Mouse (Mus musculus) forebrain, postnatal 0 days (tissue): ENCODE measurements around the gene Retnla. TPM values are rescaled to one million over a fixed set of nuclear protein-coding genes. Genes with fewer than 3 reads are reported as not detected.
"Not testable (repeated sequence)": the region's sequence is repeated elsewhere in the genome, so short reads cannot be mapped to it uniquely, and the experiment has no call there.

Experiments
- ATAC-seq: fragments of 200-750 bp; cut with Nextera tagmentation; 2 replicates; pipeline ENCODE4 v1.8.0; 2017; ENCODE audit warnings: mild to moderate bottlenecking, moderate library complexity
- DNase-seq: peaks from one replicate; pipeline ENCODE4 v3.0.0-alpha.2; 2015
- H3K27ac ChIP-seq: fragments of 300-500 bp; sonication (generic); 2 replicates; pipeline ENCODE4 v1.5.1; 2014; ENCODE audit warnings: low read depth, mild to moderate bottlenecking, antibody characterized with exemption, low read length, moderate library complexity, mixed read lengths
- H3K27me3 ChIP-seq: fragments of 300-500 bp; sonication (generic); 2 replicates; pipeline ENCODE4 v1.6.1; 2014; ENCODE audit warnings: mild to moderate bottlenecking, low read length, mixed read lengths; ENCODE audit not compliant: insufficient read depth
- H3K36me3 ChIP-seq: fragments of 300-500 bp; sonication (generic); 2 replicates; pipeline ENCODE4 v1.6.1; 2014; ENCODE audit warnings: mild to moderate bottlenecking, moderate library complexity; ENCODE audit not compliant: insufficient read depth
- H3K4me1 ChIP-seq: fragments of 300-500 bp; sonication (generic); 2 replicates; pipeline ENCODE4 v1.6.1; 2014; ENCODE audit warnings: antibody characterized with exemption; ENCODE audit not compliant: insufficient read depth
- H3K4me2 ChIP-seq: fragments of 300-500 bp; sonication (generic); 2 replicates; pipeline ENCODE4 v1.6.1; 2014; ENCODE audit warnings: low read depth, mild to moderate bottlenecking, moderate library complexity
- H3K4me3 ChIP-seq: fragments of 300-500 bp; sonication (generic); 2 replicates; pipeline ENCODE4 v1.5.1; 2014; ENCODE audit warnings: low read depth, low read length, mixed read lengths
- H3K9ac ChIP-seq: fragments of 300-500 bp; sonication (generic); 2 replicates; pipeline ENCODE4 v1.6.1; 2014; ENCODE audit warnings: mild to moderate bottlenecking
- H3K9me3 ChIP-seq: fragments of 300-500 bp; sonication (generic); 2 replicates; pipeline ENCODE4 v1.6.1; 2016; ENCODE audit warnings: low read length
- CTCF ChIP-seq: sonication (generic); IDR thresholded peaks from 2 replicates; pipeline ENCODE4 v1.5.1; 2016; ENCODE audit warnings: antibody characterized with exemption, control low read depth, low read depth
- WGBS: fragments of 180-500 bp; shearing (Covaris S2); extraction: QIAGEN DNeasy Blood & Tissue Kit; methylation state at CpG from one replicate; pipeline ENCODE4 v1.1.7; 2014; 5-methylcytosine and 5-hydroxymethylcytosine counted together
- polyA plus RNA-seq: library from polyadenylated mRNA; unstranded; fragments of >200 nt; fragmentation: Nextera tagmentation; extraction: Ambion mirVana; gene quantifications from 2 replicates; pipeline ENCODE4 v1.2.1, GENCODE M21; 2015
- total RNA-seq: library from RNA; depleted of rRNA; stranded (reverse); fragments of >200 nt; gene quantifications from 2 replicates; pipeline ENCODE4 v1.2.3, GENCODE M21; 2014

Retnla gene
- total and polyA plus RNA-seq, 2 experiments from 2014 or later: 2.4 TPM; not detected in 1

DNA sequence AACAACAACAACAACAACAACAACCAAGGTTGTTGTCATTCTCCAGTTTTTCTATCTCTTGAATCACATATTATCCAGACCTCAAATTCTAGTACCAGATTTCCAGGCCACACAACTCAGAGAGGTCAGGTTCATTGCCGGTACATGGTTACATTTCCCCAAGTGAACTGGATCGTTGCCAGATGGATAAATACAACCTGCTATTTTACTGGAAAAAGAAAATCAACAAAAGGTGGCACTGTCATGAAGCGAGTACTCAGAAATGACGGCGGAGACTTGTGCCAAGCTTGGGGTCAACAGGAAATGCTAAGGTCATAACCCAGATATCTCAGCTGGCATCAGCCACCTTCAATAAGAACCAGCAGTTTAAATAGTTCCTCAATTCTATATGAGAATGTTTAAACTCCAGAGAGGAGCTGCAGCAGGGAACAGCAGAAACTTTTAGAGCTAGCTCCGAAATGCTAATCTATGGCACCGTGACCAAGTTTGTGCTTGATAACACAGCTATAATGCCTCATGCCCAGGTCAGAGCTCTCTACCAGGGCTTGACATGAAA, 30.4 kb upstream of the Retnla start:
- no peak overlapping the region for H3K9ac ChIP-seq
- no peaks in the 10 kb centered on the region for H3K27me3 ChIP-seq
- H3K4me1 ChIP-seq: no peaks in the 10 kb centered on the region
- no peaks in the 10 kb centered on the region for H3K9me3 ChIP-seq
- no peak for TF ChIP-seq CTCF
- no peak for ATAC-seq
- no peak for DNase-seq
- no peak overlapping the region for H3K4me2 ChIP-seq
- H3K36me3 ChIP-seq: no peaks in the 10 kb centered on the region
- H3K27ac ChIP-seq: no peak overlapping the region
- no peak overlapping the region for H3K4me3 ChIP-seq
- WGBS: 89% methylated on average over 7 of the region's 7 CpGs

DNA sequence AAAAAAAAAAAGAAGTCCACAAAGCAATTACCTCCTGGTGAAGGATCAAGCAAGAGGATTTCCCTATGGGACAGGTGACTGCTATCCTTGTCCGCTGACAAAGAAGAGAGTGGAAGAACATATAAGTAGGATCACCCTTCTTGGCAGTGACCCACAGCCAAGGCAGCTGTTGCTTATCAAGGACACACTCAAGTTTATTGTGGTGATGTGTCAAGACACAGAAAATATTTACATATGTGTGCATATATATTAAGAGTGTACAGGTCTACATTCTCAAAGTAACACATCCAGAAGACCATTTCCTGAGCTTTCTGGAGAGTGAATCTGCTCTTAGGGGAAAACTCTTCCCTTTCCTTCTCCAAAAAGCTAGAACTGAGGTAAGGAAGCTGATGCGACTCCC, 25.7 kb upstream of the Retnla start, which contains the start of gene Retnlb:
Gene Retnlb (plus strand): TSS at position 162 of the 400 bp plus-strand sequence.
- no peak for ATAC-seq
- no peak within 1 kb of the TSS for H3K4me3 ChIP-seq
- H3K9ac ChIP-seq: no peak within 1 kb of the TSS
- H3K4me1 ChIP-seq: no peaks in the 10 kb centered on the region
- no peaks in the 10 kb centered on the region for H3K27me3 ChIP-seq
- no peaks in the 10 kb centered on the region for H3K9me3 ChIP-seq
- DNase-seq: no peak
- no peak within 1 kb of the TSS for H3K27ac ChIP-seq
- no peak within 1 kb of the TSS for H3K4me2 ChIP-seq
- 97% methylated on average over 2 of the region's 2 CpGs for WGBS
- no peak for TF ChIP-seq CTCF
- H3K36me3 ChIP-seq: no peaks in the 10 kb centered on the region

DNA sequence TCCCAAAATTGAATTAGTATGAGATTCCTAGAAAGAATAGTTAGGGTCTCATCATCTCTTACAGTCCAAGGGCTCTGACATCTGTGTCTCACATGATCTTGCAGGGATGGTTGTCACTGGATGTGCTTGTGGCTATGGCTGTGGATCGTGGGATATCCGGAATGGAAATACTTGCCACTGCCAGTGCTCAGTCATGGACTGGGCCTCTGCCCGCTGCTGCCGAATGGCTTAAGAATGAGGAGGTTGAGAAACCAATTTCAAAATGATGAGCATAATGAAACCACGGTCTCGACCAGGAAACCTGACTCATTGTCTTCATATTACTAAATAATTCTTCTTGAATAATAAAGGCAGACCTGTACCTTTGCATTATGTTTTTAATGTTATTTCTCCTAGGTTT, 23.8 kb upstream of the Retnla start:
- no peak for DNase-seq
- Histone ChIP-seq H3K4me1 (no peaks in the 10 kb centered on the region), H3K4me2 (no peak overlapping the region), H3K4me3 (no peak overlapping the region), H3K9ac (no peak overlapping the region), H3K27me3 (no peaks in the 10 kb centered on the region), H3K9me3 (no peaks in the 10 kb centered on the region), H3K27ac (no peak overlapping the region), H3K36me3 (no peaks in the 10 kb centered on the region)
- TF ChIP-seq CTCF: no peak
- WGBS: 91% methylated on average over 6 of the region's 6 CpGs
- no peak for ATAC-seq

GRCm38 (mm10) chr16:48826474-48826873, 15.9 kb upstream of the Retnla start:
- no peak overlapping the region for H3K9ac ChIP-seq
- no peak overlapping the region for H3K4me2 ChIP-seq
- no peak overlapping the region for H3K27ac ChIP-seq
- DNase-seq: no peak
- H3K36me3 ChIP-seq: no peaks in the 10 kb centered on the region
- no peaks in the 10 kb centered on the region for H3K4me1 ChIP-seq
- no peaks in the 10 kb centered on the region for H3K27me3 ChIP-seq
- 93% methylated on average over 3 of the region's 3 CpGs for WGBS
- H3K4me3 ChIP-seq: no peak overlapping the region
- no peaks in the 10 kb centered on the region for H3K9me3 ChIP-seq
- ATAC-seq: no peak
- TF ChIP-seq CTCF: no peak

DNA sequence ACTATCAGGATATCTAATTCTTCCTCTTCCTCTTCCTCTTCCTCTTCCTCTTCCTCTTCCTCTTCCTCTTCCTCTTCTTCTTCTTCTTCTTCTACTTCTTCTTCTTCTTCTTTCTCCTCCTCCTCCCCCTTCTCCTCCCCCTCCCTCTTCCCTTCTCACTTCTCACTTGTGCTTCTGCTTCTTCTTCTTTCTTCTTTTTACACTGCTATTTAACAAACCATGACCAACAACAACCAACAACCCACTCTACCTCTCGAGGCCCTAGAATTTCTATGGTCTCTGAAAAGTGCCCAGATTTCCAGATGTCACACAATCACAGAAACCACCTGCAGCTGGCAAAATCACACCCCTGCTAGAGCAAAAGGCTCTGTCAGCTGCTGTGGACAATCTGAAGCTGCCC, 14.7 kb upstream of the Retnla start:
- Histone ChIP-seq H3K9me3 (no peaks in the 10 kb centered on the region), H3K4me2 (no peak overlapping the region), H3K36me3 (no peaks in the 10 kb centered on the region), H3K27me3 (no peaks in the 10 kb centered on the region), H3K4me3 (no peak overlapping the region), H3K4me1 (no peaks in the 10 kb centered on the region), H3K27ac (no peak overlapping the region), H3K9ac (no peak overlapping the region)
- ATAC-seq: no peak
- no peak for TF ChIP-seq CTCF
- DNase-seq: no peak
- WGBS: 76% methylated on average over 1 of the region's 1 CpGs

GRCm38 (mm10) chr16:48829060-48829459, 13.3 kb upstream of the Retnla start:
- Histone ChIP-seq H3K4me1 (no peaks in the 10 kb centered on the region), H3K4me2 (no peak overlapping the region), H3K9ac (no peak overlapping the region), H3K27me3 (no peaks in the 10 kb centered on the region), H3K36me3 (no peaks in the 10 kb centered on the region), H3K27ac (no peak overlapping the region), H3K9me3 (no peaks in the 10 kb centered on the region), H3K4me3 (no peak overlapping the region)
- WGBS: 90% methylated on average over 4 of the region's 4 CpGs
- TF ChIP-seq CTCF: no peak
- no peak for ATAC-seq
- DNase-seq: no peak

DNA sequence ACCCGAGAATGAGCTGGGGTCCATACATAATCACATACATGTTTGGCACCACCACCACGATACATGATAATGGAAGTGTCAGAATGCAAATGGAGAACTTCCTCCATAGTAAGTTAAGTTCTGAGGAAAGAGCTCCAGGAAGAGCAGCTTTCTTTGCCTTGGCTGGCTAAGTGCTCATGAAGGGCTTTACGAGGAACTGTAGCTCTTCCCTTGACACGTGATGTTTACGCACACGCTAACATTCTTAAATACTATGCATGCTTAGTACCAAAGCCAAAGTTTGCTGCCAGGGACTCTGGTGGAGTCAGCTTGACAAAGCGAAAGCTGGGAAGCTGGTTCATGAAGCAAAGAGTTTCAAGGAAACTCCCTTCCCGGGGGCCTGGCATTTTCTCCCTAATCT, 10.3 kb upstream of the Retnla start:
- H3K4me3 ChIP-seq: no peak overlapping the region
- no peaks in the 10 kb centered on the region for H3K27me3 ChIP-seq
- no peak for DNase-seq
- H3K4me1 ChIP-seq: no peaks in the 10 kb centered on the region
- H3K36me3 ChIP-seq: no peaks in the 10 kb centered on the region
- H3K9me3 ChIP-seq: no peaks in the 10 kb centered on the region
- no peak for ATAC-seq
- H3K27ac ChIP-seq: no peak overlapping the region
- no peak overlapping the region for H3K4me2 ChIP-seq
- H3K9ac ChIP-seq: no peak overlapping the region
- TF ChIP-seq CTCF: no peak
- WGBS: 86% methylated on average over 7 of the region's 8 CpGs

- not testable (repeated sequence) for H3K9me3 ChIP-seq, H3K9ac ChIP-seq, ATAC-seq, DNase-seq, H3K4me1 ChIP-seq, H3K27me3 ChIP-seq, H3K4me2 ChIP-seq, H3K36me3 ChIP-seq, H3K4me3 ChIP-seq, H3K27ac ChIP-seq
- 64% methylated on average over 1 of the region's 1 CpGs for WGBS
These were observed 8.7 kb upstream of the Retnla start for GRCm38 (mm10) chr16:48833626-48834025.
